ENCODE assay signal across 9 mouse cellular contexts in genomic region chr10:8130472-8131241, GRCm38 (mm10).
A peak's percentile ranks its signal among the peaks of the same experiment; 100 is the strongest.
DNase-seq lines count a peak whose midpoint lies in the region; ATAC-seq lines count a peak whose summit lies in the region.
"Had no signal": no experiment of that assay in that cellular context is flagged by ENCODE, and none has a peak within 500 bp of the region (broad histone marks: within the 10 kb centered on the region; RNA-seq: fewer than 3 reads in every experiment).

No protein-coding gene starts in this region.

- DNase-seq in kidney, adult 8-10 months: no peak
- DNase-seq in MEL-GATA-1-ER (ENCODE audit: extremely low read depth, low read depth): peak; percentile 70
- DNase-seq in spleen, postnatal 10 days (ENCODE audit: low spot score in 2 of 2): no peak
- no peak for DNase-seq in gastrocnemius, postnatal 25 days
- no peak for DNase-seq in kidney, postnatal 10 days

- H3K4me2 ChIP-seq in kidney, embryonic 15.5 days: peak overlapping the region; percentile 35
- H3K4me2 ChIP-seq in intestine, embryonic 15.5 days (replicated peaks): peak overlapping the region; percentile 35
- peak overlapping the region; percentile 32 for H3K4me2 ChIP-seq in liver, embryonic 16.5 days (ENCODE audit: low read depth, low read length)
- H3K4me2 ChIP-seq: midbrain, embryonic 12.5 days had no signal

- H3K27me3 ChIP-seq in kidney, embryonic 15.5 days: no peaks in the 10 kb centered on the region
- no peaks in the 10 kb centered on the region for H3K27me3 ChIP-seq in intestine, embryonic 15.5 days (replicated peaks)
- H3K27me3 ChIP-seq in liver, embryonic 16.5 days (ENCODE audit: control insufficient read depth, insufficient read depth, low read depth, low read length): no peaks in the 10 kb centered on the region

- H3K4me3 ChIP-seq in kidney, embryonic 15.5 days (replicated peaks): no peak overlapping the region
- no peak overlapping the region for H3K4me3 ChIP-seq in intestine, embryonic 15.5 days (replicated peaks)
- H3K4me3 ChIP-seq in liver, embryonic 16.5 days (ENCODE audit: low read depth, low read length): no peak overlapping the region
- H3K4me3 ChIP-seq: midbrain, embryonic 12.5 days had no signal

- 50% methylated on average over 18 of the region's 18 CpGs for WGBS in kidney, embryonic 15.5 days
- WGBS in intestine, embryonic 15.5 days: 34% methylated on average over 18 of the region's 18 CpGs
- WGBS in liver, embryonic 16.5 days (ENCODE audit: insufficient replicate concordance): 13% methylated on average over 18 of the region's 18 CpGs

- ATAC-seq in kidney, embryonic 15.5 days (replicated peaks; ENCODE audit: low FRiP score): no peak
- ATAC-seq in intestine, embryonic 15.5 days: peak; percentile 71
- peak; percentile 72 for ATAC-seq in liver, embryonic 16.5 days (ENCODE audit: low read depth)

- H3K9me3 ChIP-seq in kidney, embryonic 15.5 days (replicated peaks): no peaks in the 10 kb centered on the region
- H3K9me3 ChIP-seq in intestine, embryonic 15.5 days: no peaks in the 10 kb centered on the region
- no peaks in the 10 kb centered on the region for H3K9me3 ChIP-seq in liver, embryonic 16.5 days (replicated peaks; ENCODE audit: control insufficient read depth, low read length)
- H3K9me3 ChIP-seq: midbrain, embryonic 12.5 days had no signal

- no peak overlapping the region for H3K27ac ChIP-seq in kidney, embryonic 15.5 days
- no peak overlapping the region for H3K27ac ChIP-seq in intestine, embryonic 15.5 days
- H3K27ac ChIP-seq in liver, embryonic 16.5 days (ENCODE audit: low read length): no peak overlapping the region
- H3K27ac ChIP-seq: midbrain, embryonic 12.5 days had no signal

- H3K36me3 ChIP-seq in kidney, embryonic 15.5 days: no peaks in the 10 kb centered on the region
- H3K36me3 ChIP-seq in intestine, embryonic 15.5 days: no peaks in the 10 kb centered on the region
- H3K36me3 ChIP-seq in liver, embryonic 16.5 days (ENCODE audit: control insufficient read depth, insufficient read depth): no peaks in the 10 kb centered on the region
- H3K36me3 ChIP-seq: midbrain, embryonic 12.5 days had no signal

- no peak overlapping the region for H3K9ac ChIP-seq in kidney, embryonic 15.5 days
- no peak overlapping the region for H3K9ac ChIP-seq in intestine, embryonic 15.5 days
- no peak overlapping the region for H3K9ac ChIP-seq in liver, embryonic 16.5 days (ENCODE audit: low read depth, low read length)
- H3K9ac ChIP-seq: midbrain, embryonic 12.5 days had no signal

- H3K4me1 ChIP-seq in kidney, embryonic 15.5 days: peaks cover 23% of the 10 kb centered on the region; the same call in 1 of the 2 replicates
- H3K4me1 ChIP-seq in intestine, embryonic 15.5 days (replicated peaks): 0 out of 2 replicates have a peak, but pooled peaks cover 4% of the 10 kb centered on the region
- H3K4me1 ChIP-seq in liver, embryonic 16.5 days (ENCODE audit: control insufficient read depth, low read depth, low read length): peaks cover 10% of the 10 kb centered on the region; the same call in 1 of the 2 replicates
